Mouse (Mus musculus): ENCODE measurements at regions not wholly inside any gene's neighbourhood (a gene's known extent, or its start where the extent isn't known, plus 50 kb on each side); places are given as distances from the start of the nearest gene placed in this dataset.
A peak's percentile ranks its signal among the peaks of the same experiment; 100 is the strongest.

GRCm38 (mm10) chr6:148548138-148548778, 104.1 kb upstream of the Tmtc1 start:
- H3K4me3 ChIP-seq (ENCODE audit: low read depth, low read length), result no peak overlapping the region
- H3K27me3 ChIP-seq (replicated peaks; ENCODE audit: control insufficient read depth, insufficient read depth, low read length), result no peaks in the 10 kb centered on the region
- H3K36me3 ChIP-seq (ENCODE audit: control insufficient read depth, insufficient read depth, low read length), result no peaks in the 10 kb centered on the region
- no peak overlapping the region for H3K9ac ChIP-seq (ENCODE audit: low read length)
- ATAC-seq (replicated peaks; ENCODE audit: low FRiP score, low TSS enrichment, low read depth), result no peak
- no peak for DNase-seq (ENCODE audit: low spot score)
- H3K4me1 ChIP-seq (replicated peaks; ENCODE audit: control insufficient read depth, insufficient read depth, low read length), result no peaks in the 10 kb centered on the region
- 43% methylated on average over 2 of the region's 2 CpGs for WGBS
- H3K27ac ChIP-seq (ENCODE audit: low read depth), result no peak overlapping the region
- H3K9me3 ChIP-seq (ENCODE audit: control insufficient read depth, low read length), result no peaks in the 10 kb centered on the region
- no peak overlapping the region for H3K4me2 ChIP-seq (ENCODE audit: low read length)

GRCm38 (mm10) chr6:148543047-148543446, 98.9 kb upstream of the Tmtc1 start:
- WGBS, result 34% methylated on average over 3 of the region's 3 CpGs
- Histone ChIP-seq H3K4me1 (replicated peaks; ENCODE audit: control insufficient read depth, insufficient read depth, low read length) (peaks cover 6% of the 10 kb centered on the region), H3K4me3 (ENCODE audit: low read depth, low read length) (no peak overlapping the region), H3K36me3 (ENCODE audit: control insufficient read depth, insufficient read depth, low read length) (no peaks in the 10 kb centered on the region), H3K27me3 (replicated peaks; ENCODE audit: control insufficient read depth, insufficient read depth, low read length) (no peaks in the 10 kb centered on the region), H3K9me3 (ENCODE audit: control insufficient read depth, low read length) (no peaks in the 10 kb centered on the region), H3K4me2 (ENCODE audit: low read length) (no peak overlapping the region), H3K27ac (ENCODE audit: low read depth) (no peak overlapping the region), H3K9ac (ENCODE audit: low read length) (no peak overlapping the region)
- DNase-seq (ENCODE audit: low spot score) (no peak), ATAC-seq (replicated peaks; ENCODE audit: low FRiP score, low TSS enrichment, low read depth) (no peak)

DNA sequence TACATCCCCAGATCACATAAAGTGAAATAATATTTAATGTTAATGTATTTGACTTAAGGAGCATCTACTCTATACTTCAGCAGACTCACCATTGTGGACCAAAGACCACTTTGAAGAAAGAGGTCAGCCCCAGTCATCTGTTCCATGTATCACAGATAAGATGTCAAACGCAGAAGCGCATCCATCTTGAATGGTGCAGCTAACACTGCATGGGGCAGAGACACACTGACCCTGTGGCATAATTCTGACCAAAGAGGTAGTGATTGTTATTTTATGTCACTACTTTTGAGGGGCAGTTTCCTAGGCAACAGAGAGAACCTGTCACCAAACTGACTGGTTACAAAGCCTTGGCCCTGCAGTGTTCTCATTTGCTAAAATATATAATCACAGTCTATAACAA, 97.8 kb upstream of the Tmtc1 start:
- H3K4me1 ChIP-seq (replicated peaks; ENCODE audit: control insufficient read depth, insufficient read depth, low read length), result peaks cover 6% of the 10 kb centered on the region
- H3K9ac ChIP-seq (ENCODE audit: low read length), result no peak overlapping the region
- ATAC-seq (replicated peaks; ENCODE audit: low FRiP score, low TSS enrichment, low read depth), result no peak
- H3K4me3 ChIP-seq (ENCODE audit: low read depth, low read length), result no peak overlapping the region
- no peaks in the 10 kb centered on the region for H3K36me3 ChIP-seq (ENCODE audit: control insufficient read depth, insufficient read depth, low read length)
- H3K4me2 ChIP-seq (ENCODE audit: low read length), result no peak overlapping the region
- 92% methylated on average over 2 of the region's 2 CpGs for WGBS
- no peaks in the 10 kb centered on the region for H3K9me3 ChIP-seq (ENCODE audit: control insufficient read depth, low read length)
- no peak overlapping the region for H3K27ac ChIP-seq (ENCODE audit: low read depth)
- no peaks in the 10 kb centered on the region for H3K27me3 ChIP-seq (replicated peaks; ENCODE audit: control insufficient read depth, insufficient read depth, low read length)
- DNase-seq (ENCODE audit: low spot score), result no peak

DNA sequence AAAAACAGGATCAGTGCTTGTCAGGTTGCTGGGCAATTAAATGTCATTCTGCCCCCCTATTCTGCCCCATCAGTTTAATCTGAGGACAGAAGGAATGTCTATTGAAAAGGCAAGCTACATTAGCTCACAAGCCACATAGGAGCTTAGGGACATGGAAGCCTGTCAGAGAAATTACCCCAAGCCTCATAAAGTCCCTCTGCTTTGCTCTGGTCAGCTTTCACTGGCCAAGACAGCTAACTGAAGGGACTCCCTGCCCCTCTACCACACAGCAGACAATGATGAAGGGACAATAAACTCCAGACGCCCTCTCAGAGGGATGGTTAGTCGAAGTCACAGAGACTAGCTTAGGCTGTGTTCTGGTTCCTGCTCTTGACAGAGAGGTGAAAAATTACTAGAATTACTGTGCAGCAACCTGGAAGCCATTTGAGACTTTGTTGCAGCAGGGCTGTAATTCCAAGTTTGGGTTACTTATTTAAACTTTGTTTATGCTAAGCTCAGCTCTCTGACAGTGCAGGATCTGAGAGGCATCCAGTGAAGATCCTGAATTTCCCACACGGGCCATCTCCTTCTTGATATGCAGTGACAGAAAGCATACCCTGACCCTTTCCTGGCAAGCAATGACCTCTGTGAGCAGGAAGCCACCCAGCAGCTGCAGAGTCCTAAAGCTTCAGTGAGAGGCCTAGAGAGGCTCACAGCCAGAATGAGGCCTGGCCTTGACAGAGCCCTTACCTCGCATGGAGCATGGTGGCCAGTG, 95.2 kb upstream of the Tmtc1 start:
- Histone ChIP-seq H3K36me3 (ENCODE audit: control insufficient read depth, insufficient read depth, low read length) (no peaks in the 10 kb centered on the region), H3K27ac (ENCODE audit: low read depth) (peak overlapping the region; percentile 47; the same call in 1 of the 2 replicates), H3K27me3 (replicated peaks; ENCODE audit: control insufficient read depth, insufficient read depth, low read length) (no peaks in the 10 kb centered on the region), H3K9me3 (ENCODE audit: control insufficient read depth, low read length) (no peaks in the 10 kb centered on the region), H3K4me1 (replicated peaks; ENCODE audit: control insufficient read depth, insufficient read depth, low read length) (peaks cover 6% of the 10 kb centered on the region), H3K4me2 (ENCODE audit: low read length) (no peak overlapping the region), H3K4me3 (ENCODE audit: low read depth, low read length) (no peak overlapping the region), H3K9ac (ENCODE audit: low read length) (no peak overlapping the region)
- ATAC-seq (replicated peaks; ENCODE audit: low FRiP score, low TSS enrichment, low read depth) (no peak), DNase-seq (ENCODE audit: low spot score) (no peak)
- 27% methylated on average over 4 of the region's 4 CpGs for WGBS

DNA sequence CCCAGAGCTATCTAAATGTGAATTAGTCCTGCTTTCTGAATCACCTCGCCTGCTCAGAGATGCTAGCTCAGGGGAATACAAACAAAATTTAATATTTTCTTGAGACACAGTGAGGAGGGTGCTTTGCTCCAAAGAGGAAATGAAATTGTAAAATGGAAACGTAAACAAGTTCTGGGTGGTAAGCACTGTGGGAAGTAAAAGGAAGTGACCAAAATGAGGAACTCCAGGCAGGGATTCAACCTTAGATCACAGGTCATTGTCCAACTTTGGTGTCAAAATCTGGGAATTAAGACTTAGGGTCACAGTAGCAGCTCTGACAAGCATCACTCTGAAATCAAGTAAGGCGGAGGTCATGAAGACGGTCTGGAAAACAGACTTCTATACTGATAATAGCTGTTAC, 90.2 kb upstream of the Tmtc1 start:
- Histone ChIP-seq H3K9ac (ENCODE audit: low read length) (no peak overlapping the region), H3K27ac (ENCODE audit: low read depth) (no peak overlapping the region), H3K4me3 (ENCODE audit: low read depth, low read length) (no peak overlapping the region), H3K4me2 (ENCODE audit: low read length) (no peak overlapping the region), H3K36me3 (ENCODE audit: control insufficient read depth, insufficient read depth, low read length) (no peaks in the 10 kb centered on the region), H3K9me3 (ENCODE audit: control insufficient read depth, low read length) (no peaks in the 10 kb centered on the region), H3K27me3 (replicated peaks; ENCODE audit: control insufficient read depth, insufficient read depth, low read length) (no peaks in the 10 kb centered on the region), H3K4me1 (replicated peaks; ENCODE audit: control insufficient read depth, insufficient read depth, low read length) (peaks cover 1% of the 10 kb centered on the region)
- 49% methylated on average over 4 of the region's 4 CpGs for WGBS
- DNase-seq (ENCODE audit: low spot score) (peak; percentile 13), ATAC-seq (replicated peaks; ENCODE audit: low FRiP score, low TSS enrichment, low read depth) (no peak)

GRCm38 (mm10) chr6:148531068-148531467, 86.9 kb upstream of the Tmtc1 start:
- no peaks in the 10 kb centered on the region for H3K36me3 ChIP-seq (ENCODE audit: control insufficient read depth, insufficient read depth, low read length)
- ATAC-seq (replicated peaks; ENCODE audit: low FRiP score, low TSS enrichment, low read depth) (no peak), DNase-seq (ENCODE audit: low spot score) (no peak)
- 82% methylated on average over 1 of the region's 1 CpGs for WGBS
- no peaks in the 10 kb centered on the region for H3K4me1 ChIP-seq (replicated peaks; ENCODE audit: control insufficient read depth, insufficient read depth, low read length)
- no peak overlapping the region for H3K9ac ChIP-seq (ENCODE audit: low read length)
- no peak overlapping the region for H3K27ac ChIP-seq (ENCODE audit: low read depth)
- H3K4me3 ChIP-seq (ENCODE audit: low read depth, low read length), result no peak overlapping the region
- no peaks in the 10 kb centered on the region for H3K9me3 ChIP-seq (ENCODE audit: control insufficient read depth, low read length)
- no peak overlapping the region for H3K4me2 ChIP-seq (ENCODE audit: low read length)
- H3K27me3 ChIP-seq (replicated peaks; ENCODE audit: control insufficient read depth, insufficient read depth, low read length), result no peaks in the 10 kb centered on the region

DNA sequence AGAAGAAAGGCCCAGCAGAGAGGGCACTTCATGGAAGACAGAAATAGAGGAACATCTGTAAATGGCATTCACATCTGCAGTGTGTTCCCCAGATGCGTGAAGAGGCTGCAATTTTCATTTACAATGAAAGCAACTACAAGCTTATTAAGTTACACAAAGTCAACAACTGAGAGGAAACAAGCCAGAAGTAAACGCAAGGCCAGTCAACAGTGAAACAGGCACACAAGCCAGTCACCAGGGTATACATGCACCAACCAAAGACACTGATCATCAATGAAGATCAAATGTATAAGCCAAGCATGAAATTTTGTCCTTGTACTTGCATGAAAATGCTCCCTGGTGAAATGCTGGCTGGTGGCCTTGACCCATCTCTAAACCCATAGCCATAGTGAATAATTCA, 84.4 kb upstream of the Tmtc1 start:
- no peak overlapping the region for H3K9ac ChIP-seq (ENCODE audit: low read length)
- H3K9me3 ChIP-seq (ENCODE audit: control insufficient read depth, low read length), result no peaks in the 10 kb centered on the region
- H3K27ac ChIP-seq (ENCODE audit: low read depth), result no peak overlapping the region
- H3K36me3 ChIP-seq (ENCODE audit: control insufficient read depth, insufficient read depth, low read length), result no peaks in the 10 kb centered on the region
- H3K4me2 ChIP-seq (ENCODE audit: low read length), result no peak overlapping the region
- no peaks in the 10 kb centered on the region for H3K4me1 ChIP-seq (replicated peaks; ENCODE audit: control insufficient read depth, insufficient read depth, low read length)
- no peak overlapping the region for H3K4me3 ChIP-seq (ENCODE audit: low read depth, low read length)
- H3K27me3 ChIP-seq (replicated peaks; ENCODE audit: control insufficient read depth, insufficient read depth, low read length), result no peaks in the 10 kb centered on the region
- WGBS, result 85% methylated on average over 2 of the region's 2 CpGs
- ATAC-seq (replicated peaks; ENCODE audit: low FRiP score, low TSS enrichment, low read depth) (no peak), DNase-seq (ENCODE audit: low spot score) (no peak)

DNA sequence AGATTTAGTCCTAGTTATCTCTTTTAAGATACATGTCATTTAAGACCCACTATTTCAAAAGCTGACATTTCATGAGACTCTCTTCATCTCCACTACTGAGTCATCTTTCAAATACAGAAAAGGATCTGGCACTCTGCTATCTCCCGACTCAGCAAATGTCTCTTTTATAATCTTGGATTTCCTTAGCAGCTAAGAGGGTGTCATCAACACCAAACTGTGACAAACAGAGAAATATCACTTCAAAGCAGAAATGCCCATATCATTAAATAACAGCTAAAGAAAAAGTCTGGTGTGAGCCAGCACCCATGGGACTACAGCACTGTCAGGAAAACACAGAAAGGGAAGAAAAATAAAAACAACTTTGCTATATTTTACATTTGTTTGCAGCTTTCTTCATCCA, 78.7 kb upstream of the Tmtc1 start:
- H3K4me1 ChIP-seq (replicated peaks; ENCODE audit: control insufficient read depth, insufficient read depth, low read length), result no peaks in the 10 kb centered on the region
- WGBS, result 41% methylated on average over 1 of the region's 1 CpGs
- H3K9me3 ChIP-seq (ENCODE audit: control insufficient read depth, low read length), result no peaks in the 10 kb centered on the region
- H3K36me3 ChIP-seq (ENCODE audit: control insufficient read depth, insufficient read depth, low read length), result no peaks in the 10 kb centered on the region
- no peak overlapping the region for H3K4me3 ChIP-seq (ENCODE audit: low read depth, low read length)
- no peak overlapping the region for H3K27ac ChIP-seq (ENCODE audit: low read depth)
- ATAC-seq (replicated peaks; ENCODE audit: low FRiP score, low TSS enrichment, low read depth) (no peak), DNase-seq (ENCODE audit: low spot score) (no peak)
- H3K9ac ChIP-seq (ENCODE audit: low read length), result no peak overlapping the region
- H3K27me3 ChIP-seq (replicated peaks; ENCODE audit: control insufficient read depth, insufficient read depth, low read length), result no peaks in the 10 kb centered on the region
- H3K4me2 ChIP-seq (ENCODE audit: low read length), result no peak overlapping the region
